Mouse (Mus musculus) heart, embryonic 15.5 days (tissue): Measurements from ENCODE around the gene Nipsnap1. TPM values are rescaled to one million over a fixed set of nuclear protein-coding genes. Genes with fewer than 3 reads are reported as not detected.

Experiments used
- ATAC-seq: fragments of 200-750 bp; cut with Nextera tagmentation; replicated peaks from 2 replicates; pipeline ENCODE4 v1.8.0; 2017; ENCODE audit warnings: low read depth, moderate TSS enrichment; ENCODE audit not compliant: insufficient number of reproducible peaks, insufficient read depth, low FRiP score
- H3K27ac ChIP-seq: fragments of 300-500 bp; sonication (generic); 2 replicates; pipeline ENCODE4 v1.5.1; 2015; ENCODE audit warnings: mild to moderate bottlenecking, inconsistent platforms
- H3K27me3 ChIP-seq: fragments of 300-500 bp; sonication (generic); 2 replicates; pipeline ENCODE4 v1.6.1; 2015; ENCODE audit warnings: inconsistent platforms
- H3K36me3 ChIP-seq: fragments of 300-500 bp; sonication (generic); 2 replicates; pipeline ENCODE4 v1.6.1; 2015; ENCODE audit warnings: mild to moderate bottlenecking, inconsistent platforms
- H3K4me1 ChIP-seq: fragments of 300-500 bp; sonication (generic); replicated peaks from 2 replicates; pipeline ENCODE4 v1.6.1; 2015; ENCODE audit warnings: inconsistent platforms
- H3K4me2 ChIP-seq: fragments of 300-500 bp; sonication (generic); 2 replicates; pipeline ENCODE4 v1.6.1; 2015; ENCODE audit warnings: inconsistent platforms, mild to moderate bottlenecking, moderate library complexity
- H3K4me3 ChIP-seq: fragments of 300-500 bp; sonication (generic); 2 replicates; pipeline ENCODE4 v1.5.1; 2015; ENCODE audit warnings: mild to moderate bottlenecking, inconsistent platforms
- H3K9ac ChIP-seq: fragments of 300-500 bp; sonication (generic); 2 replicates; pipeline ENCODE4 v1.6.1; 2015; ENCODE audit warnings: mild to moderate bottlenecking, inconsistent platforms
- H3K9me3 ChIP-seq: fragments of 300-500 bp; sonication (generic); replicated peaks from 2 replicates; pipeline ENCODE4 v1.6.1; 2016; ENCODE audit warnings: inconsistent platforms
- WGBS: fragments of 180-500 bp; shearing (Covaris S2); methylation state at CpG from one replicate; pipeline ENCODE4 v1.1.7; 2015; ENCODE audit warnings: mixed read lengths; 5-methylcytosine and 5-hydroxymethylcytosine counted together
- polyA plus RNA-seq: library from polyadenylated mRNA; unstranded; fragments of >200 nt; fragmentation: Nextera tagmentation; extraction: Ambion mirVana; gene quantifications from 2 replicates; pipeline ENCODE4 v1.2.1, GENCODE M21; 2015

Nipsnap1 gene
- polyA plus RNA-seq, 1 experiment from 2014 or later = 20.7 TPM

- no peaks in the 10 kb centered on the region for H3K36me3 ChIP-seq
- H3K4me2 ChIP-seq = peak overlapping the region; percentile 65
- peak overlapping the region; percentile 96 for H3K4me3 ChIP-seq
- H3K4me1 ChIP-seq = peaks cover 14% of the 10 kb centered on the region; the same call in 1 of the 2 replicates
- peak overlapping the region; percentile 98 for H3K9ac ChIP-seq
- H3K27me3 ChIP-seq = no peaks in the 10 kb centered on the region
- under 1% methylated on average over 50 of the region's 50 CpGs for WGBS
- H3K9me3 ChIP-seq = no peaks in the 10 kb centered on the region
- H3K27ac ChIP-seq = peak overlapping the region; percentile 88
- peak; percentile 27 for ATAC-seq
Observed at GRCm38 (mm10) chr11:4848483-4849248, 25.1 kb upstream of the Nipsnap1 start.

GRCm38 (mm10) chr11:4849258-4849943 lies 24.4 kb upstream of the Nipsnap1 start, which contains the start of gene Nf2:
TSS of gene Nf2 (minus strand) at chr11:4849536.
- H3K4me1 ChIP-seq = peaks cover 14% of the 10 kb centered on the region; the same call in 1 of the 2 replicates
- WGBS = under 1% methylated on average over 60 of the region's 60 CpGs
- peak within 1 kb of the TSS; percentile 98 for H3K9ac ChIP-seq
- peak; percentile 99 for ATAC-seq
- peak within 1 kb of the TSS; percentile 65 for H3K4me2 ChIP-seq
- no peaks in the 10 kb centered on the region for H3K27me3 ChIP-seq
- peak within 1 kb of the TSS; percentile 96 for H3K4me3 ChIP-seq
- H3K27ac ChIP-seq = peak within 1 kb of the TSS; percentile 88
- no peaks in the 10 kb centered on the region for H3K9me3 ChIP-seq
- no peaks in the 10 kb centered on the region for H3K36me3 ChIP-seq

GRCm38 (mm10) chr11:4850404-4850803 lies 23.3 kb upstream of the Nipsnap1 start:
- Histone ChIP-seq H3K27me3 (no peaks in the 10 kb centered on the region), H3K4me2 (0 out of 2 replicates have a peak overlapping the region, but pooled peaks have one; percentile 63), H3K4me1 (peaks cover 14% of the 10 kb centered on the region; the same call in 1 of the 2 replicates), H3K36me3 (no peaks in the 10 kb centered on the region), H3K27ac (no peak overlapping the region), H3K9me3 (no peaks in the 10 kb centered on the region), H3K4me3 (no peak overlapping the region), H3K9ac (no peak overlapping the region)
- ATAC-seq = no peak
- WGBS = 95% methylated on average over 2 of the region's 2 CpGs

GRCm38 (mm10) chr11:4853021-4853420 lies 20.7 kb upstream of the Nipsnap1 start:
- Histone ChIP-seq H3K36me3 (no peaks in the 10 kb centered on the region), H3K9me3 (no peaks in the 10 kb centered on the region), H3K4me1 (peaks cover 1% of the 10 kb centered on the region; the same call in 1 of the 2 replicates), H3K27ac (no peak overlapping the region), H3K4me2 (no peak overlapping the region), H3K27me3 (no peaks in the 10 kb centered on the region), H3K4me3 (no peak overlapping the region), H3K9ac (no peak overlapping the region)
- no peak for ATAC-seq

GRCm38 (mm10) chr11:4854181-4854580 lies 19.6 kb upstream of the Nipsnap1 start:
- no peak overlapping the region for H3K4me2 ChIP-seq
- no peak for ATAC-seq
- H3K9ac ChIP-seq = no peak overlapping the region
- no peaks in the 10 kb centered on the region for H3K27me3 ChIP-seq
- no peaks in the 10 kb centered on the region for H3K4me1 ChIP-seq
- H3K9me3 ChIP-seq = no peaks in the 10 kb centered on the region
- H3K36me3 ChIP-seq = no peaks in the 10 kb centered on the region
- no peak overlapping the region for H3K27ac ChIP-seq
- no peak overlapping the region for H3K4me3 ChIP-seq
- WGBS = 95% methylated on average over 5 of the region's 5 CpGs

- Histone ChIP-seq H3K9ac (no peak overlapping the region), H3K36me3 (no peaks in the 10 kb centered on the region), H3K9me3 (no peaks in the 10 kb centered on the region), H3K27me3 (no peaks in the 10 kb centered on the region), H3K4me2 (no peak overlapping the region), H3K27ac (no peak overlapping the region), H3K4me1 (no peaks in the 10 kb centered on the region), H3K4me3 (no peak overlapping the region)
- no peak for ATAC-seq
- 42% methylated on average over 2 of the region's 2 CpGs for WGBS
Observed at GRCm38 (mm10) chr11:4858416-4858815, 15.3 kb upstream of the Nipsnap1 start.

- Histone ChIP-seq H3K4me1 (no peaks in the 10 kb centered on the region), H3K4me2 (no peak overlapping the region), H3K36me3 (no peaks in the 10 kb centered on the region), H3K9ac (no peak overlapping the region), H3K4me3 (no peak overlapping the region), H3K9me3 (no peaks in the 10 kb centered on the region), H3K27me3 (no peaks in the 10 kb centered on the region), H3K27ac (no peak overlapping the region)
- WGBS = 50% methylated on average over 1 of the region's 1 CpGs
- ATAC-seq = no peak
Observed at GRCm38 (mm10) chr11:4860986-4861385, 12.8 kb upstream of the Nipsnap1 start.

GRCm38 (mm10) chr11:4861816-4862604 lies 11.7 kb upstream of the Nipsnap1 start:
- Histone ChIP-seq H3K4me1 (no peaks in the 10 kb centered on the region), H3K27me3 (no peaks in the 10 kb centered on the region), H3K9me3 (no peaks in the 10 kb centered on the region), H3K4me2 (no peak overlapping the region), H3K9ac (no peak overlapping the region), H3K27ac (no peak overlapping the region), H3K4me3 (no peak overlapping the region), H3K36me3 (no peaks in the 10 kb centered on the region)
- 54% methylated on average over 11 of the region's 11 CpGs for WGBS
- no peak for ATAC-seq

GRCm38 (mm10) chr11:4862730-4863129 lies 11.0 kb upstream of the Nipsnap1 start:
- no peak overlapping the region for H3K9ac ChIP-seq
- H3K36me3 ChIP-seq = no peaks in the 10 kb centered on the region
- H3K27ac ChIP-seq = no peak overlapping the region
- no peak for ATAC-seq
- H3K27me3 ChIP-seq = no peaks in the 10 kb centered on the region
- H3K9me3 ChIP-seq = no peaks in the 10 kb centered on the region
- no peak overlapping the region for H3K4me2 ChIP-seq
- no peaks in the 10 kb centered on the region for H3K4me1 ChIP-seq
- no peak overlapping the region for H3K4me3 ChIP-seq
- 84% methylated on average over 1 of the region's 1 CpGs for WGBS

GRCm38 (mm10) chr11:4865645-4866251 lies 8.0 kb upstream of the Nipsnap1 start:
- no peak overlapping the region for H3K4me3 ChIP-seq
- no peak overlapping the region for H3K9ac ChIP-seq
- H3K4me1 ChIP-seq = no peaks in the 10 kb centered on the region
- H3K4me2 ChIP-seq = no peak overlapping the region
- ATAC-seq = no peak
- no peaks in the 10 kb centered on the region for H3K9me3 ChIP-seq
- WGBS = 34% methylated on average over 10 of the region's 10 CpGs
- H3K36me3 ChIP-seq = no peaks in the 10 kb centered on the region
- no peak overlapping the region for H3K27ac ChIP-seq
- H3K27me3 ChIP-seq = no peaks in the 10 kb centered on the region

- WGBS = 9% methylated on average over 10 of the region's 10 CpGs
- Histone ChIP-seq H3K9me3 (no peaks in the 10 kb centered on the region), H3K27ac (no peak overlapping the region), H3K27me3 (no peaks in the 10 kb centered on the region), H3K4me1 (peaks cover 12% of the 10 kb centered on the region), H3K4me3 (peak overlapping the region; percentile 70), H3K9ac (peak overlapping the region; percentile 62; the same call in 1 of the 2 replicates), H3K36me3 (no peaks in the 10 kb centered on the region), H3K4me2 (peak overlapping the region; percentile 92)
- ATAC-seq = no peak
Observed at GRCm38 (mm10) chr11:4874551-4874950, 800 bp downstream of the Nipsnap1 start.
